Mouse (Mus musculus) neural tube, embryonic 15.5 days (tissue): ENCODE data around the gene Sfmbt1. TPM values are rescaled to one million over a fixed set of nuclear protein-coding genes. Genes with fewer than 3 reads are reported as not detected.
"Not testable (repeated sequence)": the region's sequence is repeated elsewhere in the genome, so short reads cannot be mapped to it uniquely, and the experiment has no call there.

ENCODE experiments used
- ATAC-seq: fragments of 200-750 bp; cut with Nextera tagmentation; 2 replicates; pipeline ENCODE4 v1.8.0; 2017; ENCODE audit warnings: mild to moderate bottlenecking, moderate TSS enrichment, moderate library complexity; ENCODE audit not compliant: low FRiP score
- H3K27ac ChIP-seq: fragments of 300-500 bp; sonication (generic); replicated peaks from 2 replicates; pipeline ENCODE4 v1.5.1; 2015; ENCODE audit warnings: mild to moderate bottlenecking, inconsistent platforms
- H3K27me3 ChIP-seq: fragments of 300-500 bp; sonication (generic); replicated peaks from 2 replicates; pipeline ENCODE4 v1.6.1; 2015; ENCODE audit warnings: inconsistent platforms
- H3K36me3 ChIP-seq: fragments of 300-500 bp; sonication (generic); 2 replicates; pipeline ENCODE4 v1.6.1; 2015; ENCODE audit warnings: inconsistent platforms
- H3K4me1 ChIP-seq: fragments of 300-500 bp; sonication (generic); 2 replicates; pipeline ENCODE4 v1.6.1; 2015; ENCODE audit warnings: inconsistent platforms
- H3K4me2 ChIP-seq: fragments of 300-500 bp; sonication (generic); 2 replicates; pipeline ENCODE4 v1.6.1; 2015; ENCODE audit warnings: inconsistent platforms, mild to moderate bottlenecking, moderate library complexity
- H3K4me3 ChIP-seq: fragments of 300-500 bp; sonication (generic); replicated peaks from 2 replicates; pipeline ENCODE4 v1.5.1; 2015; ENCODE audit warnings: mild to moderate bottlenecking, inconsistent platforms
- H3K9ac ChIP-seq: fragments of 300-500 bp; sonication (generic); replicated peaks from 2 replicates; pipeline ENCODE4 v1.6.1; 2015; ENCODE audit warnings: mild to moderate bottlenecking, inconsistent platforms
- H3K9me3 ChIP-seq: fragments of 300-500 bp; sonication (generic); replicated peaks from 2 replicates; pipeline ENCODE4 v1.6.1; 2016; ENCODE audit warnings: inconsistent platforms
- WGBS: fragments of 180-500 bp; shearing (Covaris S2); methylation state at CpG from one replicate; pipeline ENCODE4 v1.1.7; 2015; ENCODE audit warnings: mixed read lengths; 5-methylcytosine and 5-hydroxymethylcytosine counted together
- polyA plus RNA-seq: library from polyadenylated mRNA; unstranded; fragments of >200 nt; fragmentation: Nextera tagmentation; extraction: Ambion mirVana; gene quantifications from 2 replicates; pipeline ENCODE4 v1.2.1, GENCODE M21; 2015

Sfmbt1 gene
- polyA plus RNA-seq, 1 experiment from 2014 or later, result 13.7 TPM

- H3K4me1 ChIP-seq, result peaks cover 20% of the 10 kb centered on the region
- not testable (repeated sequence) for H3K27me3 ChIP-seq, H3K4me3 ChIP-seq, H3K36me3 ChIP-seq, ATAC-seq, H3K9me3 ChIP-seq, H3K4me2 ChIP-seq, H3K27ac ChIP-seq, H3K9ac ChIP-seq
- 97% methylated on average over 1 of the region's 1 CpGs for WGBS
These were observed 4.0 kb downstream of the Sfmbt1 start for GRCm38 (mm10) chr14:30718696-30719095.

GRCm38 (mm10) chr14:30719514-30719913, 4.9 kb downstream of the Sfmbt1 start:
- Histone ChIP-seq H3K27ac (no peak overlapping the region), H3K4me1 (peaks cover 19% of the 10 kb centered on the region), H3K27me3 (no peaks in the 10 kb centered on the region), H3K9ac (no peak overlapping the region), H3K4me3 (no peak overlapping the region), H3K9me3 (no peaks in the 10 kb centered on the region), H3K36me3 (no peaks in the 10 kb centered on the region), H3K4me2 (no peak overlapping the region)
- 88% methylated on average over 1 of the region's 1 CpGs for WGBS
- ATAC-seq, result no peak

DNA sequence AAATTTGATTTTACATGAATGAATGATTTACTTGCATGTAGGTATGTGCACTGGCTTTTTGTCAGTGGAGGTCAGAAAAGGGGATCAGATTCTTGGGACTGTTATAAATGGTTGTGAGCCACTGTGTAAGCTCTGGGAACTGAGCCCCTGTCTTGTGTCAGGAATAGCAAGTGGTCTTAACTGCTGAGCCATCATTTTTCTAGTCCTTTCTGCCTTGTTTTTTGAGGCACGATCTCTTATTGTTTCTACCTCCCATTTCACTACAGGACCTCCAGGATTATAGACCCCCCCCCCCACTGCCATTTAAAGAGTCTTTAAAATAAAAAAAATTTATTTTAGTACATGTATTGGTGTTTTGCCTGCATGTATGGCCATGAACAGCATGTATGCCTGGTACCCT, 7.2 kb downstream of the Sfmbt1 start:
- Histone ChIP-seq H3K4me1 (peaks cover 9% of the 10 kb centered on the region), H3K4me3 (no peak overlapping the region), H3K36me3 (no peaks in the 10 kb centered on the region), H3K9ac (no peak overlapping the region), H3K9me3 (no peaks in the 10 kb centered on the region), H3K27ac (no peak overlapping the region), H3K27me3 (no peaks in the 10 kb centered on the region), H3K4me2 (no peak overlapping the region)
- no peak for ATAC-seq
- WGBS, result 81% methylated on average over 1 of the region's 1 CpGs

GRCm38 (mm10) chr14:30722406-30722805, 7.8 kb downstream of the Sfmbt1 start:
- Histone ChIP-seq H3K36me3 (no peaks in the 10 kb centered on the region), H3K4me3 (no peak overlapping the region), H3K4me1 (peaks cover 6% of the 10 kb centered on the region), H3K27ac (no peak overlapping the region), H3K4me2 (no peak overlapping the region), H3K9ac (no peak overlapping the region), H3K27me3 (no peaks in the 10 kb centered on the region), H3K9me3 (no peaks in the 10 kb centered on the region)
- ATAC-seq, result no peak
- WGBS, result 90% methylated on average over 5 of the region's 5 CpGs

DNA sequence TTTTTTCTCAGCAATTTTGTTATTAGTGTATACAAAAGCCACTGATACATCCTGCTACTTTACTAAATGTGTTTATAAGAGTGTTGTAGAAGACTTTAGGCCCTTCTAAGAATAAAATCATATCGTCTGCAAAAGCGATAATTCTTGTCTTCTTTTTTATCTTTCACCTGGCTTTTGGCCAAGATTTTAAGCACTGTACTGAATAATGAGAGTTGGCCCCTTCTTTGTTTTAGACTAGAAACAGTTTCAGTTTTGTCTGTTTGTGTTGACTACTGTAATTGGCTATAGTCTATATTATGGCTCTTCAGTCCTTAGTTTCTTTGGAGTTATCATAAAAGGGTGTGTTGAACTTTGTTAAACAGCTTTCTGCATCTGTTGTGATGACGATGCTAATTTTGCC, 17.2 kb downstream of the Sfmbt1 start:
- no peak overlapping the region for H3K4me2 ChIP-seq
- H3K27ac ChIP-seq, result no peak overlapping the region
- no peaks in the 10 kb centered on the region for H3K36me3 ChIP-seq
- no peaks in the 10 kb centered on the region for H3K4me1 ChIP-seq
- H3K9me3 ChIP-seq, result no peaks in the 10 kb centered on the region
- 73% methylated on average over 3 of the region's 3 CpGs for WGBS
- H3K4me3 ChIP-seq, result no peak overlapping the region
- ATAC-seq, result no peak
- H3K27me3 ChIP-seq, result no peaks in the 10 kb centered on the region
- no peak overlapping the region for H3K9ac ChIP-seq

GRCm38 (mm10) chr14:30734665-30735064, 20.0 kb downstream of the Sfmbt1 start:
- no peaks in the 10 kb centered on the region for H3K36me3 ChIP-seq
- WGBS, result 93% methylated on average over 5 of the region's 5 CpGs
- no peak overlapping the region for H3K27ac ChIP-seq
- H3K9ac ChIP-seq, result no peak overlapping the region
- no peaks in the 10 kb centered on the region for H3K4me1 ChIP-seq
- ATAC-seq, result no peak
- no peaks in the 10 kb centered on the region for H3K27me3 ChIP-seq
- H3K9me3 ChIP-seq, result no peaks in the 10 kb centered on the region
- no peak overlapping the region for H3K4me2 ChIP-seq
- no peak overlapping the region for H3K4me3 ChIP-seq

DNA sequence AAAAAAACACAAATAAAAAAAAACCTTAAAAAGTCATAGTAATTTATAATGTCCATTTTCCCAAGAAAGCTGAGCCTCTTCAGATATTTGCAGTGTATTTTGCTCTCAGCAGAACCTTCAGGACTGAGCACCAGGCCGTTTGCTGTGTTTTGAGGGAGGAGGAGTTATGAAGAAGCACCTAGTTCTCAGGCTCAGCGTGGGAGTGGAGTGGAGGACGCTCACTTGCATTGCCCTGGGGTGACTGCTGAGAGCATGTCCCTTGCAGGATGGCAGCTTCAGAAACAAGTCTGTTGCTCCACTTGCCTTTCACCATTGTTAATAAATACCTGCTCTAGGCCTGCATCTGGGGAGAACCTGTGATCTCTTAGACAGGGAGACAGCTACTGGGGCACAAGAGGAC, 21.2 kb downstream of the Sfmbt1 start:
- Histone ChIP-seq H3K4me1 (no peaks in the 10 kb centered on the region), H3K27ac (no peak overlapping the region), H3K9me3 (no peaks in the 10 kb centered on the region), H3K36me3 (no peaks in the 10 kb centered on the region), H3K4me2 (no peak overlapping the region), H3K27me3 (no peaks in the 10 kb centered on the region), H3K4me3 (no peak overlapping the region), H3K9ac (no peak overlapping the region)
- no peak for ATAC-seq
- 81% methylated on average over 3 of the region's 3 CpGs for WGBS

DNA sequence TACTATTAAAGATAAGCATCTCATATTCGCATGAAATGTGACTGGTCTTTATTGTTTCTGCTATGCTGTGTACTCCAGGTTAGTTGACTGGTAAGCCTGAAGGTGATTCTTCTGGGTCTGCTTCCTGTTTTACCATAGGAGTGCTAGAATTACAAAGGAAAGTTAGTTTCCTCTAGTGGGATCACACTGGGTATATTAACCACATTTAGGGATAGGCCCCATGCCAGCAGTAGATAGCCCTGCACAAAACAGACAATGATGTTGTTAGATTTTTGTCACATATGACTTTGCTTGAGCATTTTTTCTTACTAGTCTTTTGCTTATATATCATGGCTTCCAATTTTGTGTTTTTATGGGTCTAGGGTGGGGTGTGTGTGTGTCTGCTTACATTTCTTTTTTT, 21.8 kb downstream of the Sfmbt1 start:
- 93% methylated on average over 1 of the region's 1 CpGs for WGBS
- no peaks in the 10 kb centered on the region for H3K36me3 ChIP-seq
- H3K4me1 ChIP-seq, result no peaks in the 10 kb centered on the region
- H3K4me2 ChIP-seq, result no peak overlapping the region
- H3K9me3 ChIP-seq, result no peaks in the 10 kb centered on the region
- ATAC-seq, result no peak
- no peak overlapping the region for H3K27ac ChIP-seq
- no peaks in the 10 kb centered on the region for H3K27me3 ChIP-seq
- no peak overlapping the region for H3K9ac ChIP-seq
- no peak overlapping the region for H3K4me3 ChIP-seq

DNA sequence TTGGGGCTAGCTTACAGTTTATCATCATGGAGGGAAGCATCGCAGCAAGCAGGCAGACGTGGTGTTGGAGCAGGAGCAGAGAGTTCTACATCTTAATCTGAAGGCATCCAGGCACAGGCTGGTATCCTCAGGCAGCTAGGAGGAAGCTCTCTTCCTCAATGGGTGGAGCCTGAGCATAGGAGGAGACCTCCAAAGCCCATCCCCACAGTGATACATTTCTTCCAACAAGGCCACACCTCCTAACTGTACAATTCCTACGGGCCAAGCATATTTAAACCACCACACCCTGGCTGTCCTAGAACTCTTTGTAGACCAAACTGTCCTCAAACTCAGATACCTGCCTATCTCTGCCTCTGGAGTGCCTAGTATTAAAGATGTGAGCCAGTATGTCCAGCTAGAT, 29.2 kb downstream of the Sfmbt1 start:
- H3K4me1 ChIP-seq, result 0 out of 2 replicates have a peak, but pooled peaks cover 2% of the 10 kb centered on the region
- H3K27ac ChIP-seq, result no peak overlapping the region
- no peaks in the 10 kb centered on the region for H3K9me3 ChIP-seq
- no peaks in the 10 kb centered on the region for H3K27me3 ChIP-seq
- 83% methylated on average over 3 of the region's 3 CpGs for WGBS
- H3K4me3 ChIP-seq, result no peak overlapping the region
- H3K4me2 ChIP-seq, result no peak overlapping the region
- H3K9ac ChIP-seq, result no peak overlapping the region
- no peak for ATAC-seq
- no peaks in the 10 kb centered on the region for H3K36me3 ChIP-seq

- Histone ChIP-seq H3K4me2 (no peak overlapping the region), H3K9me3 (no peaks in the 10 kb centered on the region), H3K36me3 (no peaks in the 10 kb centered on the region), H3K9ac (no peak overlapping the region), H3K4me3 (no peak overlapping the region), H3K27me3 (no peaks in the 10 kb centered on the region), H3K27ac (no peak overlapping the region), H3K4me1 (0 out of 2 replicates have a peak, but pooled peaks cover 2% of the 10 kb centered on the region)
- 92% methylated on average over 1 of the region's 1 CpGs for WGBS
- no peak for ATAC-seq
These were observed 31.5 kb downstream of the Sfmbt1 start for GRCm38 (mm10) chr14:30746160-30746559.

DNA sequence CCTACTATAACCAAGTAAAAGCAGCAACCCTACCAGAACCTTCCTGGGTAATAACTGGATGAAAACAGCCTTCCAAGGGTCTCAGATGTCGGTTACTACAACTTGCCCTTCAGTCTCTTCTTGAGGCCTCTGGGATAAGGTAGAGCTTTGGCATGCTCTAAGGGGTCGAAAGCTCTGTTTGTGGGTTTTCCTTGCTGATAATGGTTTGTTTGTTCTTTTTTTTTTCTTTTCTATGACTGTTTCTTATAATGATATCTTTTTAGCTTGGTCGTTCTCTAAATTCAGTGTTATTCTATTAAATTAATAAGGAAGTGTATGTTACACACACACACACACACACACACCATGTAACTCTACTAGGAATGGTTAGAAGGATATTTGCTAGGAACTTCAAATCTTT, 42.6 kb downstream of the Sfmbt1 start:
- Histone ChIP-seq H3K27me3 (no peaks in the 10 kb centered on the region), H3K9me3 (no peaks in the 10 kb centered on the region), H3K27ac (no peak overlapping the region), H3K9ac (no peak overlapping the region), H3K4me1 (no peaks in the 10 kb centered on the region), H3K36me3 (no peaks in the 10 kb centered on the region), H3K4me3 (no peak overlapping the region), H3K4me2 (no peak overlapping the region)
- ATAC-seq, result no peak
- WGBS, result 89% methylated on average over 3 of the region's 3 CpGs

- no peaks in the 10 kb centered on the region for H3K27me3 ChIP-seq
- no peak overlapping the region for H3K4me3 ChIP-seq
- H3K27ac ChIP-seq, result no peak overlapping the region
- H3K9ac ChIP-seq, result no peak overlapping the region
- H3K4me2 ChIP-seq, result no peak overlapping the region
- WGBS, result 87% methylated on average over 1 of the region's 1 CpGs
- H3K9me3 ChIP-seq, result no peaks in the 10 kb centered on the region
- H3K36me3 ChIP-seq, result no peaks in the 10 kb centered on the region
- ATAC-seq, result no peak
- H3K4me1 ChIP-seq, result no peaks in the 10 kb centered on the region
These were observed 46.6 kb downstream of the Sfmbt1 start for GRCm38 (mm10) chr14:30761211-30761610.
